Mouse (Mus musculus): Measurements from ENCODE around the gene Mocs2.

The Mocs2 gene

GRCm38 (mm10) chr13:114854023-114854422 is 36.0 kb downstream of the Mocs2 start:
- no peak for DNase-seq (ENCODE audit: low read depth, low spot score)

GRCm38 (mm10) chr13:114854428-114854827 is 36.4 kb downstream of the Mocs2 start:
- no peak for DNase-seq (ENCODE audit: low read depth, low spot score)

GRCm38 (mm10) chr13:114855573-114856268 is 37.7 kb downstream of the Mocs2 start:
- no peak for DNase-seq (ENCODE audit: low read depth, low spot score)

- no peak for DNase-seq (ENCODE audit: low read depth, low spot score)
Observed at GRCm38 (mm10) chr13:114856269-114856627, 38.2 kb downstream of the Mocs2 start.

- DNase-seq (ENCODE audit: low read depth, low spot score) = no peak
Observed at GRCm38 (mm10) chr13:114857525-114857924, 39.5 kb downstream of the Mocs2 start.

- DNase-seq (ENCODE audit: low read depth, low spot score) = no peak
Observed at GRCm38 (mm10) chr13:114874738-114875137, 56.7 kb downstream of the Mocs2 start.

- no peak for DNase-seq (ENCODE audit: low read depth, low spot score)
Observed at GRCm38 (mm10) chr13:114876005-114876520, 58.0 kb downstream of the Mocs2 start.

GRCm38 (mm10) chr13:114878667-114879066 is 60.6 kb downstream of the Mocs2 start:
- no peak for DNase-seq (ENCODE audit: low read depth, low spot score)

All from brain, embryonic 18.5 days (tissue).